Mouse (Mus musculus) spleen, adult 2 months (tissue): ENCODE measurements around the gene Olfr875.

Source experiments
- CTCF ChIP-seq: fragments of 200-500 bp; IDR thresholded peaks from 2 replicates; pipeline ENCODE4 v1.5.1; 2011; ENCODE audit warnings: mild to moderate bottlenecking, inconsistent platforms; ENCODE audit not compliant: insufficient read depth, insufficient read length, insufficient replicate concordance; ENCODE audit errors: extremely low read depth
- POLR2A ChIP-seq: fragments of 200-500 bp; IDR thresholded peaks from 2 replicates; pipeline ENCODE4 v1.6.1; 2011; ENCODE audit warnings: low read depth, low read length, inconsistent platforms

DNA sequence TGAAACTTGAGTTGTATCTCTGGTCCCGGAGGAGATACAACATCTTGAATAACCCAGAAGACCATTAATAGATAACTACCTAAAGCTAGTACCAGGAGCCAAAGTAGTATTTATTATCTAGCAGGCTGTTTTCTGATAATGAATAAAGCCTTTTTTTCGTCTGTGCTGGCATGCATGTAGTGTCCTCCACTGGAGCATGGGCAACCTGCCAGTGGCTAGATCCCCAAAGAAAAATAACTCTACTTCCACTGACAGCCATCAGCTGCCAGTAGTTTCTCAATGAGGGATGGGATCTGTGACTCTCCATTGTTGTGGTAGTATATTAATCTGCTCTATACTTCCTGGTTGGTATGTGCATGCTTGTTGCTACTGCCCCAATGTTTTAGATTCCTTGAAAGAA is 37.3 kb downstream of the Olfr875 start:
- TF ChIP-seq CTCF (no peak), POLR2A (no peak)
